Mouse (Mus musculus) MEL (cell line): ENCODE measurements around the gene Gstp2. TPM values are rescaled to one million over a fixed set of nuclear protein-coding genes. Genes with fewer than 3 reads are reported as not detected.

Experiments
- DNase-seq: peaks from one replicate; pipeline ENCODE4 v3.0.0; 2011; ENCODE audit warnings: low read depth, low spot score
- H3K27ac ChIP-seq: 2 replicates; pipeline ENCODE4 v1.5.1; 2012; ENCODE audit warnings: low read depth, mild to moderate bottlenecking, control low read depth, low read length, moderate library complexity; ENCODE audit not compliant: control insufficient read depth
- H3K27me3 ChIP-seq, 2 experiments: fragments of 150-350 bp in 1 of 2; sonication (generic) in 1 of 2; 2 replicates each; pipeline ENCODE4 v1.6.1; 2012; ENCODE audit warnings: low read length in 2 of 2, mild to moderate bottlenecking in 2 of 2, improper control_type of control experiment in 1 of 2, moderate library complexity in 1 of 2; ENCODE audit not compliant: insufficient read depth in 2 of 2, control insufficient read depth in 1 of 2
- H3K36me3 ChIP-seq, 2 experiments: 2 replicates each; pipeline ENCODE4 v1.6.1; 2012 to 2014; ENCODE audit warnings: low read length in 2 of 2, improper control_type of control experiment in 1 of 2, inconsistent platforms in 1 of 2, mild to moderate bottlenecking in 1 of 2; ENCODE audit not compliant: insufficient read depth in 2 of 2, control insufficient read depth in 1 of 2
- H3K4me1 ChIP-seq, 2 experiments: fragments of 150-350 bp in 1 of 2; sonication (generic) in 1 of 2; 2 replicates each; pipeline ENCODE4 v1.6.1; 2012; ENCODE audit warnings: low read length in 2 of 2, improper control_type of control experiment in 1 of 2, mild to moderate bottlenecking in 1 of 2; ENCODE audit not compliant: insufficient read depth in 2 of 2, control insufficient read depth in 1 of 2
- H3K4me3 ChIP-seq, 2 experiments: fragments of 150-350 bp in 1 of 2; sonication (generic) in 1 of 2; 2 replicates each; pipeline ENCODE4 v1.5.1; 2012; ENCODE audit warnings: low read depth in 2 of 2, low read length in 2 of 2, mild to moderate bottlenecking in 2 of 2, moderate library complexity in 2 of 2, control low read depth in 1 of 2, improper control_type of control experiment in 1 of 2; ENCODE audit not compliant: control insufficient read depth in 1 of 2, insufficient read depth in 1 of 2
- H3K79me2 ChIP-seq: 2 replicates; pipeline ENCODE4 v1.6.1; 2012; ENCODE audit warnings: mild to moderate bottlenecking, low read length, moderate library complexity; ENCODE audit not compliant: control insufficient read depth, poor library complexity, insufficient read depth
- H3K9ac ChIP-seq: 2 replicates; pipeline ENCODE4 v1.6.1; 2012; ENCODE audit warnings: low read depth, mild to moderate bottlenecking, control low read depth, low read length, moderate library complexity; ENCODE audit not compliant: control insufficient read depth, poor library complexity, severe bottlenecking
- H3K9me3 ChIP-seq: fragments of 150-350 bp; sonication (generic); replicated peaks from 2 replicates; pipeline ENCODE4 v1.6.1; 2012; ENCODE audit warnings: mild to moderate bottlenecking, low read length, improper control_type of control experiment, moderate library complexity; ENCODE audit not compliant: insufficient read depth
- BHLHE40 ChIP-seq: IDR thresholded peaks from 2 replicates; pipeline ENCODE4 v1.6.1; 2012; ENCODE audit warnings: low read depth, mild to moderate bottlenecking, inconsistent platforms, low read length, improper control_type of control experiment, borderline replicate concordance
- CHD1 ChIP-seq: IDR thresholded peaks from 2 replicates; pipeline ENCODE4 v1.6.1; 2012; ENCODE audit warnings: low read depth, mild to moderate bottlenecking, inconsistent platforms, low read length, improper control_type of control experiment
- CHD2 ChIP-seq: IDR thresholded peaks from 2 replicates; pipeline ENCODE4 v1.6.1; 2011; ENCODE audit warnings: low read length, improper control_type of control experiment
- CTCF ChIP-seq, 3 experiments: IDR thresholded peaks in 2 of 3; conservative IDR thresholded peaks in 1 of 3; 2 replicates each; pipeline ENCODE4 v1.5.1; 2011 to 2012; ENCODE audit warnings: low read length in 3 of 3, low read depth in 2 of 3, mild to moderate bottlenecking in 2 of 3, improper control_type of control experiment in 1 of 3, inconsistent platforms in 1 of 3, mixed read lengths in 1 of 3, moderate library complexity in 1 of 3; ENCODE audit not compliant: control insufficient read depth in 1 of 3, insufficient read depth in 1 of 3, poor library complexity in 1 of 3, severe bottlenecking in 1 of 3
- E2F4 ChIP-seq: IDR thresholded peaks from 2 replicates; pipeline ENCODE4 v1.6.1; 2011; ENCODE audit warnings: low read depth, low read length, improper control_type of control experiment, borderline replicate concordance
- ELF1 ChIP-seq: IDR thresholded peaks from 2 replicates; pipeline ENCODE4 v1.6.1; 2014; ENCODE audit warnings: low read depth, mild to moderate bottlenecking, inconsistent platforms, low read length, improper control_type of control experiment, moderate library complexity
- EP300 ChIP-seq, 2 experiments: IDR thresholded peaks; 2 replicates each; pipeline ENCODE4 v1.6.1; 2011; ENCODE audit warnings: improper control_type of control experiment in 2 of 2, low read length in 2 of 2, low read depth in 1 of 2, mild to moderate bottlenecking in 1 of 2
- GATA1 ChIP-seq: IDR thresholded peaks from 2 replicates; pipeline ENCODE4 v1.6.1; 2011; ENCODE audit warnings: low read depth, low read length, improper control_type of control experiment
- HCFC1 ChIP-seq: IDR thresholded peaks from 2 replicates; pipeline ENCODE4 v1.6.1; 2012; ENCODE audit warnings: low read depth, mild to moderate bottlenecking, inconsistent platforms, low read length, improper control_type of control experiment, moderate library complexity
- JUND ChIP-seq: IDR thresholded peaks from 2 replicates; pipeline ENCODE4 v1.6.1; 2011; ENCODE audit warnings: low read depth, mild to moderate bottlenecking, improper control_type of control experiment, low read length
- MAFK ChIP-seq: IDR thresholded peaks from 2 replicates; pipeline ENCODE4 v1.6.1; 2011; ENCODE audit warnings: low read depth, mild to moderate bottlenecking, low read length, improper control_type of control experiment, borderline replicate concordance
- MAX ChIP-seq: IDR thresholded peaks from 2 replicates; pipeline ENCODE4 v1.6.1; 2011; ENCODE audit warnings: low read length, improper control_type of control experiment
- MAZ ChIP-seq: IDR thresholded peaks from 2 replicates; pipeline ENCODE4 v1.6.1; 2012; ENCODE audit warnings: low read depth, mild to moderate bottlenecking, inconsistent platforms, low read length, improper control_type of control experiment
- MXI1 ChIP-seq: IDR thresholded peaks from 2 replicates; pipeline ENCODE4 v1.6.1; 2011; ENCODE audit warnings: mild to moderate bottlenecking, low read depth, low read length, improper control_type of control experiment
- MYB ChIP-seq: IDR thresholded peaks from 2 replicates; pipeline ENCODE4 v1.6.1; 2011; ENCODE audit warnings: mild to moderate bottlenecking, low read depth, low read length, improper control_type of control experiment
- NELFE ChIP-seq: IDR thresholded peaks from 2 replicates; pipeline ENCODE4 v1.6.1; 2011; ENCODE audit warnings: low read depth, low read length, improper control_type of control experiment
- NRF1 ChIP-seq: IDR thresholded peaks from 2 replicates; pipeline ENCODE4 v1.6.1; 2014; ENCODE audit warnings: low read depth, mild to moderate bottlenecking, inconsistent platforms, low read length, improper control_type of control experiment, moderate library complexity; ENCODE audit not compliant: poor library complexity, insufficient read depth, severe bottlenecking
- POLR2A ChIP-seq, 2 experiments: IDR thresholded peaks; 2 replicates each; pipeline ENCODE4 v1.6.1; 2011 to 2012; ENCODE audit warnings: low read length in 2 of 2, mild to moderate bottlenecking in 2 of 2, control low read depth in 1 of 2, improper control_type of control experiment in 1 of 2, low read depth in 1 of 2, moderate library complexity in 1 of 2; ENCODE audit not compliant: control insufficient read depth in 1 of 2, insufficient read depth in 1 of 2, poor library complexity in 1 of 2
- POLR2AphosphoS2 ChIP-seq: IDR thresholded peaks from 2 replicates; pipeline ENCODE4 v1.6.1; 2011; ENCODE audit warnings: low read length, improper control_type of control experiment
- POLR2AphosphoS5 ChIP-seq: IDR thresholded peaks from 2 replicates; pipeline ENCODE4 v1.6.1; 2012; ENCODE audit warnings: low read depth, borderline replicate concordance, mild to moderate bottlenecking, inconsistent platforms, low read length, moderate library complexity, mixed read lengths
- RAD21 ChIP-seq: IDR thresholded peaks from 2 replicates; pipeline ENCODE4 v1.6.1; 2011; ENCODE audit warnings: mild to moderate bottlenecking, low read depth, low read length, improper control_type of control experiment
- SIN3A ChIP-seq: IDR thresholded peaks from 2 replicates; pipeline ENCODE4 v1.6.1; 2012; ENCODE audit warnings: low read length, improper control_type of control experiment, inconsistent platforms
- SMC3 ChIP-seq: IDR thresholded peaks from 2 replicates; pipeline ENCODE4 v1.6.1; 2011; ENCODE audit warnings: low read depth, low read length, improper control_type of control experiment
- TCF12 ChIP-seq: IDR thresholded peaks from 2 replicates; pipeline ENCODE4 v1.6.1; 2014; ENCODE audit warnings: low read depth, mild to moderate bottlenecking, inconsistent platforms, low read length, improper control_type of control experiment, moderate library complexity
- USF2 ChIP-seq, 2 experiments: IDR thresholded peaks; 2 replicates each; pipeline ENCODE4 v1.6.1; 2011 to 2012; ENCODE audit warnings: improper control_type of control experiment in 2 of 2, low read length in 2 of 2, borderline replicate concordance in 1 of 2, inconsistent platforms in 1 of 2, low read depth in 1 of 2, mild to moderate bottlenecking in 1 of 2; ENCODE audit not compliant: insufficient read depth in 1 of 2
- ZC3H11A ChIP-seq: IDR thresholded peaks from 2 replicates; pipeline ENCODE4 v1.6.1; 2012; ENCODE audit warnings: low read depth, mild to moderate bottlenecking, inconsistent platforms, low read length, improper control_type of control experiment
- ZKSCAN1 ChIP-seq: IDR thresholded peaks from 2 replicates; pipeline ENCODE4 v1.6.1; 2012; ENCODE audit warnings: low read depth, mild to moderate bottlenecking, inconsistent platforms, low read length, improper control_type of control experiment, moderate library complexity
- ZMIZ1 ChIP-seq: IDR thresholded peaks from 2 replicates; pipeline ENCODE4 v1.6.1; 2012; ENCODE audit warnings: low read depth, mild to moderate bottlenecking, inconsistent platforms, low read length, improper control_type of control experiment, moderate library complexity
- ZNF384 ChIP-seq: IDR thresholded peaks from 2 replicates; pipeline ENCODE4 v1.6.1; 2012; ENCODE audit warnings: low read depth, mild to moderate bottlenecking, inconsistent platforms, low read length, improper control_type of control experiment
- polyA plus RNA-seq, 2 experiments: library from polyadenylated mRNA; stranded (reverse) in 1 of 2; unstranded in 1 of 2; fragments of >175 nt in 1 of 2; fragments of >200 nt in 1 of 2; gene quantifications; 2 replicates each; pipeline versions ENCODE4 v1.2.1 to v1.2.4; 2012; ENCODE audit warnings: low replicate concordance in 2 of 2, low read depth in 1 of 2; ENCODE audit not compliant: insufficient read length in 2 of 2, insufficient read depth in 1 of 2, missing spikeins in 1 of 2
- total RNA-seq: library from RNA; depleted of rRNA; stranded (reverse); fragments of 300-350 nt; gene quantifications from 2 replicates; pipeline ENCODE4 v1.2.3, GENCODE M21; 2012

Gstp2 gene
- total and polyA plus RNA-seq, 3 experiments: 0.65 to 7.4 TPM; not detected in 1

DNA sequence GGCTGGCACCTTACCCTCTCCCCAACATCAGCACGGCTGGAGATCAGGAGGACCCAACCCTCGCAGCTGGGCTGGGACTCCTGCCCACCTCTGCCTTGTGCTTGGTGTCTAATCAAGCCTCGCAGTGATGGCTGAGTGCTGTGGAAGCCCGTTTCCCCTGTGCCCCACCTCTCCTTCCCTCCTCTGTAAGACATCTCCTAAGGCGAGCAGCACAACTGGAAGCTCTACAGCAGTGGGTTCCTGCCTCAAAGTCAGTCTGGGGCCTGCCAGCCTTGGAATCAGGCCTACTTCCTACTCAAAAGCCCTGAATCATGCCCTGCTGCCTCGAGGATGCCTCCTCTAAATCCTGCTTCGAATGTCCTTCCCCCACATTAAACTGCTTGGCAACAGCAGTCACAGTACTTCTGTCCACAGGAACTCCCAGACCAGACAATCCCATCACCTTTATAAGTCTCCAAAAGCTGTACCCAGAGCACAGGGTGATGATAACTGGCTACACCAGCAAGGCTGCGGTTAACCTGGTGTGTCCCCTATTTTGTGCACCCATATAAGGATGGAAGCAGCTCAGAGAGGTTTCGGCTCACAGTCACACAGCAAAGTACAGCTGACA, 46.6 kb downstream of the Gstp2 start:
- peak overlapping the region; percentile 46 for H3K27ac ChIP-seq
- H3K9me3 ChIP-seq: no peaks in the 10 kb centered on the region
- H3K27me3 ChIP-seq: peaks cover 1 to 3% of the 10 kb centered on the region in 2 experiments
- peak overlapping the region; percentile 67 to 80 for H3K4me3 ChIP-seq
- H3K9ac ChIP-seq: peak overlapping the region; percentile 65
- H3K36me3 ChIP-seq: peaks cover 0 to 6% of the 10 kb centered on the region in 2 experiments; a peak in 2 of 4 replicates
- no peak for TF ChIP-seq CHD1
- TF ChIP-seq CHD2: no peak
- TF ChIP-seq GATA1: no peak
- no peak for TF ChIP-seq EP300 (IDR thresholded peaks at IDR 0.05; ENCODE audit: low read depth in 1 of 2, low read length in 2 of 2)
- no peak for TF ChIP-seq HCFC1
- no peak for TF ChIP-seq ELF1
- no peak for TF ChIP-seq SIN3A
- TF ChIP-seq POLR2AphosphoS5: no peak
- no peak for TF ChIP-seq NRF1
- TF ChIP-seq MYB: no peak
- TF ChIP-seq NELFE: no peak
- TF ChIP-seq MAFK: no peak
- no peak; a peak in 1 of 4 replicates for TF ChIP-seq POLR2A (IDR thresholded peaks at IDR 0.05; ENCODE audit: control insufficient read depth in 1 of 2, insufficient read depth in 1 of 2, low read depth in 1 of 2, low read length in 2 of 2, poor library complexity in 1 of 2)
- TF ChIP-seq SMC3: no peak
- no peak for TF ChIP-seq USF2 (IDR thresholded peaks at IDR 0.05; ENCODE audit: borderline replicate concordance in 1 of 2, insufficient read depth in 1 of 2, low read depth in 1 of 2, low read length in 2 of 2)
- TF ChIP-seq MAX: no peak
- TF ChIP-seq MXI1: no peak
- TF ChIP-seq E2F4: no peak
- no peak for TF ChIP-seq MAZ
- peaks cover 1% of the 10 kb centered on the region; the same call in 1 of the 2 replicates for H3K79me2 ChIP-seq
- peak; percentile 64 for DNase-seq
- H3K4me1 ChIP-seq: peaks cover 0 to 15% of the 10 kb centered on the region in 2 experiments; a peak in 2 of 4 replicates

- H3K36me3 ChIP-seq: peaks cover 0 to 6% of the 10 kb centered on the region in 2 experiments; a peak in 2 of 4 replicates
- peaks cover 0 to 15% of the 10 kb centered on the region in 2 experiments; a peak in 2 of 4 replicates for H3K4me1 ChIP-seq
- no peak overlapping the region for H3K9ac ChIP-seq
- TF ChIP-seq JUND (no peak), POLR2AphosphoS5 (no peak), CTCF (IDR thresholded peaks at IDR 0.05 in 2 of 3, conservative IDR thresholded peaks at IDR 0.05 in 1 of 3; ENCODE audit: control insufficient read depth in 1 of 3, insufficient read depth in 1 of 3, low read depth in 2 of 3, low read length in 3 of 3, poor library complexity in 1 of 3, severe bottlenecking in 1 of 3) (no peak), SMC3 (no peak), RAD21 (no peak), POLR2AphosphoS2 (no peak), ZNF384 (no peak), TCF12 (no peak), MAX (no peak), CHD1 (no peak), EP300 (IDR thresholded peaks at IDR 0.05; ENCODE audit: low read depth in 1 of 2, low read length in 2 of 2) (no peak), ZKSCAN1 (no peak), SIN3A (no peak), NRF1 (no peak), CHD2 (no peak), BHLHE40 (no peak), ZMIZ1 (no peak), ZC3H11A (no peak)
- no peak overlapping the region for H3K27ac ChIP-seq
- no peak for DNase-seq
- H3K4me3 ChIP-seq: no peak overlapping the region
- peaks cover 1 to 8% of the 10 kb centered on the region in 2 experiments for H3K27me3 ChIP-seq
- no peaks in the 10 kb centered on the region for H3K9me3 ChIP-seq
- peaks cover 1% of the 10 kb centered on the region; the same call in 1 of the 2 replicates for H3K79me2 ChIP-seq
Observed at GRCm38 (mm10) chr19:3998335-3998734, 47.5 kb downstream of the Gstp2 start.
